Mouse (Mus musculus): Measurements from ENCODE around the gene Mybl2.

The Mybl2 gene

GRCm38 (mm10) chr2:163108385-163108784 is 53.9 kb downstream of the Mybl2 start:
- no peak for DNase-seq (ENCODE audit: low read depth in 1 of 2, low spot score in 2 of 2)

- no peak for DNase-seq (ENCODE audit: low read depth in 1 of 2, low spot score in 2 of 2)
These were observed 56.2 kb downstream of the Mybl2 start for GRCm38 (mm10) chr2:163110706-163111105.

GRCm38 (mm10) chr2:163111413-163112201 is 57.1 kb downstream of the Mybl2 start:
- DNase-seq (ENCODE audit: low read depth in 1 of 2, low spot score in 2 of 2) = no peak

- no peak for DNase-seq (ENCODE audit: low read depth in 1 of 2, low spot score in 2 of 2)
These were observed 66.3 kb downstream of the Mybl2 start for GRCm38 (mm10) chr2:163120626-163121352.

- no peak for DNase-seq (ENCODE audit: low read depth in 1 of 2, low spot score in 2 of 2)
These were observed 66.8 kb downstream of the Mybl2 start for GRCm38 (mm10) chr2:163121353-163121660.

- DNase-seq (ENCODE audit: low read depth in 1 of 2, low spot score in 2 of 2) = no peak
These were observed 67.8 kb downstream of the Mybl2 start for GRCm38 (mm10) chr2:163122319-163122718.

- no peak for DNase-seq (ENCODE audit: low read depth in 1 of 2, low spot score in 2 of 2)
These were observed 69.0 kb downstream of the Mybl2 start for GRCm38 (mm10) chr2:163123496-163123895.

GRCm38 (mm10) chr2:163130837-163131236 is 76.3 kb downstream of the Mybl2 start:
- DNase-seq (ENCODE audit: low read depth in 1 of 2, low spot score in 2 of 2) = no peak

- DNase-seq (ENCODE audit: low read depth in 1 of 2, low spot score in 2 of 2) = no peak
These were observed 77.8 kb downstream of the Mybl2 start for GRCm38 (mm10) chr2:163132314-163132713.

Data from monocyte, adult 2 months (primary cell).